Mouse (Mus musculus) cerebellum, postnatal 4 days (tissue): Measurements from ENCODE around the gene Tpbgl.

Experiments used
- DNase-seq, 2 experiments: peaks; one replicate each; pipeline ENCODE4 v3.0.0; 2022; ENCODE audit warnings: low spot score in 2 of 2, mixed read lengths in 1 of 2

The Tpbgl gene

DNA sequence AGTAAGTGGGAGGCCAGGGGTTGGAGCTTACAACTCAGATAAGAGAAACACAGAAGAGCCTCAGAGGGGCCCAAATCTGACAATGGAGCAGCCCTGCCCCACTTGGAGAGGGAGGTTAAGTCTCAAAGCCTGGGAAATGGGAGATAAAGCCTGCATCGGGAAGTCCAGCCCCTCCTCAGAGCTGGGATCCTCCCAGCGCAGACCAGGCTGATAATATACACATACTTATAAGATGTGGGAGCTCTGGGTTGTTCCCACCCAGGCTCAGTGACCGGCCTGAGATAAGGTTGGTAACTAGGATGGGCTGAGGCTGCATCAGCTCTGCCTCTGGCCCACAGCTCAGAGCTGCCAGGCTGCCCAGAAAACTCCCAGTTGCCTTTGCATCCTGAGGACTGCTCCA is 15.2 kb upstream of the Tpbgl start:
- no peak for DNase-seq

DNA sequence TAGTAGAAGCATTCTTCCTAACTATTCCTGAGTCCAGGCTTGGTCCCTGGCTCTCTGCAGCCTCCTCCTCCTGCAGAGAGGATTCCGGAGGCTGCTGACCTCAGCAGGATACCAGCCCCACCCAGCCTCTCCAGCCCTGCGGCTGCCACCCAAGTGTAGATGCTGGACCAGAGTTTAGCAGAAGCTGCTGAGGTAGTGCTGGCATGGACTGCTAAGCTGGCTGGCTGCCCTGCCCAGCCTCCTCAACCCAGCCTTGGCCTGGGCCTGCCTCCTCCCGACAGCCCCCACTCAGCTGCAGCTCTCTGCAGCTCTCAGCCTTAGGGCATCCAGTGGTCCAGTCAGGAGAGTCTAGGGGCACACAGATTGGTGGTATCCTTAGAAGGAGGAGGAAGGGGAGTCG is 14.3 kb upstream of the Tpbgl start:
- peak in 1 of 2 experiments; percentile 55 for DNase-seq

- DNase-seq, result no peak
These were observed 7.2 kb upstream of the Tpbgl start for GRCm38 (mm10) chr7:99633966-99634665.

DNA sequence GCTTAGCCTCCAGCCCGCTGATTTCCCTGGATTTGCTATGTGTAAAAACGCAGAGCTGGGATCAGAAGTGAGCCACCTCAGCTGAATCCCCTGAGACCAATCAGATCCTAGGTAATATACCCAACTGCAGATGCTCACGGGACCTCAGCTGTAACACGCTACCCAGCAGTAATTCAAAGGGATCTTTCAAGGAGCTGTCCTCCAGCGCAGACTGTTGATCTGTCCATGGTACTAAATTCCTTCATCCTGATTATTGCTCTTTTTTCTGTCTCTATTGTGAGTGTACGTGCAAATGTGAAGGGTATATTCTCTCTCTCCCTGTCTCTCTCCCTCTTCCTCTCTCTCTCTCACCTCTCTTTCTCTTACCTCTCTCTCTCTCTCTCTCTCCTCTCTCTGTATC is 5.4 kb upstream of the Tpbgl start:
- no peak for DNase-seq

DNA sequence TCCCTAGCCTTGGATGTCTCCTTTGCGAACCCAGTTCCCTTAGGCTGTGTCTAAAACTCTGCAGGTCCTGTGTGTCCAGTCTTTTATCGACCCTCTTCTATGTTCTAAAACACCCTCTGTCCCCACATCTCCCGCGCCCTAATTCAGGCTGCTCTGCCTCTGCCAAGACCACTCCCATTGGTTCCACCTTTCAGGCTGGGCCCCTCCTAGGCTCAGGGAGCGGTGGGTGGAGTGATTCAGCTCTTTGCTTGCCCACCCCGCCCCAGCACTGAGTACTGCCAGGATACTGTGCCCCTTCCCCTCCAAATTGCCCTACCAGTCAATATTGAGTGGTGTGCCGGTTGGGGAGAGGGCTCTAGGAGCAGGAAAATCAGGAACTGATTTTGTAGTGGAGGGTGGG is 463 bp upstream of the Tpbgl start:
- DNase-seq, result no peak

DNA sequence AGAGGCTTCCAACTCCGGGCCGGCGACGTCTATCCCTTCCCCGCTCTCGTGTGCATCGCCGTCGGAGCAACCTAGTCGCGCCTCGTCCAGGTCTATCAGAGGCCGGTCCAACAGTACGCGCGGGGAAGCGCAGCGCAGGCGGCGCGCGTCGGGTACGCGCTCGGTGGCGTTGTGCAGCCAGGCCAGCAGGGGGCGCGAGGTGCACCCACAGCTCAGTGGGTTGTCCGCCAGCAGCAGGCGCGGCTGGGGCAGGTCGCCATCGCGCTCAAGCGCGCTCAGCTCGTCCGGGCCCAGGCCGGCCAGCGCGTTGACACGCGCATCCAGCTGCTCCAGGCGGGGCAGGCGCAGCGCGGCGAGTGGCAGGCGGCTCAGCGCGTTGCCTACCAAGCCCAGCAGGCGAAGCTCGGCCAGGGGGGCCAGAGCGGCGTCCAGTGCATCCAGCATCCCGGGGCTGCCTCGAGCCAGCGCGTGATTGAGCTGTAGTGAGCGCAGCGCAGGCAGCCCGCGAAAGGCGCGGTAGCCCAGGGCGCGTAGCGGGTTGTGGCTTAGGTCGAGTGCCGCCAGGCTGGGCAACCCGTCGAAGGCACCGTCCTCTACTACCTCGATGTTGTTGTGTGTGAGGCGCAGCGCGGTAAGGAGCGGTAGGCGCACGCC is 1.1 kb downstream of the Tpbgl start:
- DNase-seq, result peak; percentile 82 to 88

GRCm38 (mm10) chr7:99618860-99619259 is 8.0 kb downstream of the Tpbgl start:
- peak in 1 of 2 experiments; percentile 38 for DNase-seq

- no peak for DNase-seq
These were observed 8.6 kb downstream of the Tpbgl start for GRCm38 (mm10) chr7:99618264-99618663.

DNA sequence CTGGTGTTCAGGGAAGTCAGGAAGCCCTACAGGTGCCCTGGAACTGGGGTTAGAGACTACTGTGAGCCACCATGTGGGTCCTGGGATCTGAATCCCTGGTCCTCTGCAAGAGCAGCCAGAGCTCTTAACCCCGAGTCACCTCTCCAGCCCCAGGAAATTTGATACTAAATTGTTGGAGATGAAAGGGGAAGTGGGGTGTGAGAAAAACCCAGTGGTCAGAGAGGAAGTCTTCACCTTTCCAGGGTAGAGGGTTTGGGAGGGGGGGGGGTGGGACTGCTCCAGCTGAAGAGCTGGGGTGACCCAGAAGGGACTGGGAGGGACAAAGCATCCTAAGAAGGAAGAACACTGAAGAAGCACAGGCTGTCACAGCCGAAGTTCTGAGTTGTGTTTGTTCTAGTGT is 19.3 kb downstream of the Tpbgl start:
- DNase-seq, result no peak

DNA sequence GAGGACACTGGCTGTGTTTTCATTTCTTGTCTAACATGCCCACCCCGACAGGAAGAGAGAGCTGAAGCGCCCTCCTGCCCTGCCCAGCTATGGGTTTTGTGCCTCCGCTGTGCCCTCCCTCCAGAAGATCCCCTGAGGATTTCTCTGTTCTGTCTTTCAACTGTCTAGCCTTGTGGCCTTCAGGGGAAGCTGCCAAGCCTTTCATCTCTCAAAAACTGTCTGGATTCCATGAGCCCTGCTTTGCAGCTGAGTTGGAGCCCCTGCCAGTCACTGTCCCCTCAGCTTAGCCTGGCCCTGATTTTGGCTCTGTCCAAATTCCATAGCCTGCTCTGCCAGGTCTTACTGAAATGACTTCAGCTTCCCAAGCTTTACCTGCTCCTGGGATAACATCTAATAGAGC is 20.1 kb downstream of the Tpbgl start:
- DNase-seq, result no peak

GRCm38 (mm10) chr7:99606303-99606702 is 20.6 kb downstream of the Tpbgl start:
- DNase-seq, result no peak

DNA sequence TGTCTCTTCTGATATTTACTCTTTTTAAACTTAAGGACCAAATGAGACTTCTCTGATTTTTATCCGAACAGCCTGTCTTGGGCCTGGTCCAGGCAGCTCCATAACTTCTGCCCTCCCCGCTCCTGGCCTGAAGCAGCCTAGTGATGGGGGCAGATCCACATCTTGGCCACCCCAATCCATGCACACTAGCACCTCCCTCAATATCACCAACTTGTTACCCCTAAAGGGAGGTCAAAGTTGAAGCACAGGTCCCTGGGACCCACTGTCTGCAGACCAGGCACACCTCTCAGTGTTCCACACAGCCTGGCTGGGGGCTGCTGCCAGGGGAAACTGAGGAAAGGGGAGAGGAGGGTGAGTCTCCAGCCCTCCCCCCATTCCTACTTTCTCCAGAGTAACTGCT is 21.8 kb downstream of the Tpbgl start:
- no peak for DNase-seq

DNA sequence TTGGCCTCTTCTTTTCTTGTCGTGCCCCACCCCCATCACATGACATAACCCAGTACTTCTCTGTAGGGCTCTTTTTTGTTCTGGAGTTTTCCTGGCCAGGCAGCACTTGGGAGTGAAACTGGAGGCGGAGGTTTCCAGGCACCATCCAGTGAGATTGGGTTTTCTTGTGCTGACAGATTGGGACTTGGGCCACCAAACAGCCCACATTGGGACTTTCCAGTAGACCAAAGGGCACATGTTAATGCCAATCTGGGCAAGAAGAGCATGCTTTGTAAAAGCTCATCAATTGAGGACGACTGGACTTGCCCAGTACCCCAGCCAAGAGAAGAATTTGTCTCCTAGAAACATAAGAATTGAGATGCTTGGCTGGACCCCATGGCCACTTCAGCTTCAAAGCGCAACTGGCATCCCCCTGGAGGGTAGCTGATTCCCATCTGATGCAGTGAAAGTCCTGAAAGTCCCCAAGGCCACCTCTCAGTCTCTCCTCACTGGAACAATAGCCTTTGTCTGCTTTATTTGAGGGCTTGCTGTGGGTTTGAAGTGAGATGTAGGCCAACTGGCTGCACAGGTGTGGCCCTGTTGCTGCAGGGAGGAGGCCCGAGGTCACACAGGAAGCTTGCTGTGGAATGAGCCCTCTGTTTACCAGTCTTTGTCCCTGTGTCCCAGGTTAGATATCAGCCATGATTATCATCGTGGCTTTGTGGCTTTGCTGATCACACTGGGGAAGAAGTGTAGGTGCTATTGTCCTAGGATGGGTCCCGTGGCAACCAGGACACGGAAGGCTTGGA is 22.8 kb downstream of the Tpbgl start:
- DNase-seq, result no peak

GRCm38 (mm10) chr7:99598722-99599121 is 28.2 kb downstream of the Tpbgl start:
- DNase-seq, result no peak

GRCm38 (mm10) chr7:99593868-99594803 is 32.8 kb downstream of the Tpbgl start:
- no peak for DNase-seq

GRCm38 (mm10) chr7:99592669-99593068 is 34.2 kb downstream of the Tpbgl start:
- no peak for DNase-seq

GRCm38 (mm10) chr7:99590646-99591045 is 36.3 kb downstream of the Tpbgl start:
- no peak for DNase-seq

DNA sequence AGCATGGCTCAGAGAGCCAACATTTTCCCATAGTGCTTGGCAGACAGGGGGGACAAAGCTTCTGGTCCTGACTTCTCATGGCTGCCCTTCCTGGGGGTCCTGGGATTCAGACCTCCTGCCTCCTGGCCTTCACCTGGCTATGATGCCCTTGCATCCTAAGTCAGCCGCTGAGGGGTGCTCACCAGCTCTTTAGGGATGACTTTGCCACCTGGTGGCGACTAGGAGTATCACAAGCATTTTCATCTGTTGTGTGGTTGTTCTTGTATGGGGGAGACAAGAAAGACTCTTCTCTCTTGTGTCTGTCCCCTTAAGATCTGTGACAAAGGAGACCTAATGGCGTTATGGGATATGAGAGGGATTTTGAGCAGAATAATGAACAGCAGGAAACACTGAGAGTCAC is 36.8 kb downstream of the Tpbgl start:
- DNase-seq, result peak; percentile 54 to 81

DNA sequence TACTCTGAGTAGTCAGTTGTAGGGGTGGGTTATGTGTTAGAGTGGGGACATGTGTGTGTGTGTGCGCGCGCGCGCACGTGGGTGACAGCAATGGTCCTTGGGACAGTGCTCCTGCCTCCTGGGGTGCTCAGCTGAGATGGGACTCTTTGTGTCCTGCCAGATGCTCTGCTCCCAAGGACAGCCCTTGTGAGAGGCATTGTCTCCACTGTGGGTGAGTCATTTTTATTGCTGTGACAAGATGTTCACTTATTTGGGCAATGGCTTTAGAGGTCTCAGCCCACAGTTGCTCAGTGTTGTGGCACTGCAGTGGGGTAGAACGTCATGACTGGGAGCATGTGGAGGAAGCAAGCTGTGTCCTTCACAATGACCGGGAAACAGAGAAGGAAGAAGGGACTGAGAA is 40.9 kb downstream of the Tpbgl start:
- DNase-seq, result no peak

GRCm38 (mm10) chr7:99583625-99584024 is 43.3 kb downstream of the Tpbgl start:
- no peak for DNase-seq

DNA sequence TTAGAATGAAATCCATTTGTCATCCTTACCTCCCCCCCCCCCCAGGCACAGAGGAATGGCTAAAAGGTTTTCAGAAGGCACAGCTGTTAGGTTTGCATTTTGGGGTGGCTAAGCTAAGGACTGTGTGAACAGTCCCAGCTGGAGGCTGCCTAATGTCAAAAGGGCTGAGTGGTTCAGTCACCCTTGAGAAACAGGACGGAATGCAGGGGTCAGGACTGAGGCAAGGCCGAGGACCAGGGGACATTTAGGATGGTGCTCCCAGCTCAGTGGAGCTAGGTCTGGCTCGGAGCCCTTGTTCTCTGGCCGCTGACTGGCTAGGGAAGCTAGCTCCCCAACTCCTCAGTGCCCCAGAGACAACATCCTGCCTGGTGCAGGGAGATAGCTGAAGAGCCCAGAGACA is 44.0 kb downstream of the Tpbgl start:
- no peak for DNase-seq

- no peak for DNase-seq
These were observed 44.6 kb downstream of the Tpbgl start for GRCm38 (mm10) chr7:99582306-99582705.
